Mouse (Mus musculus) thymus, postnatal 0 days (tissue): ENCODE results near the gene Gsto2. TPM values are rescaled to one million over a fixed set of nuclear protein-coding genes. Genes with fewer than 3 reads are reported as not detected.
"Not testable (repeated sequence)": the region's sequence is repeated elsewhere in the genome, so short reads cannot be mapped to it uniquely, and the experiment has no call there.

Experiments used
- DNase-seq: peaks from one replicate; pipeline ENCODE4 v3.0.0-alpha.2; 2015; ENCODE audit warnings: low spot score
- polyA plus RNA-seq: library from polyadenylated mRNA; unstranded; fragments of >200 nt; fragmentation: Nextera tagmentation; extraction: Ambion mirVana; gene quantifications from 2 replicates; pipeline ENCODE4 v1.2.1, GENCODE M21; 2015

The Gsto2 gene
- 0.39 and 0.52 TPM in 2 replicates for polyA plus RNA-seq

GRCm38 (mm10) chr19:47865353-47865947 is at the start of gene Gsto2:
Gene Gsto2, plus strand, starts transcription at chr19:47865534.
- DNase-seq, result peak; percentile 97

DNA sequence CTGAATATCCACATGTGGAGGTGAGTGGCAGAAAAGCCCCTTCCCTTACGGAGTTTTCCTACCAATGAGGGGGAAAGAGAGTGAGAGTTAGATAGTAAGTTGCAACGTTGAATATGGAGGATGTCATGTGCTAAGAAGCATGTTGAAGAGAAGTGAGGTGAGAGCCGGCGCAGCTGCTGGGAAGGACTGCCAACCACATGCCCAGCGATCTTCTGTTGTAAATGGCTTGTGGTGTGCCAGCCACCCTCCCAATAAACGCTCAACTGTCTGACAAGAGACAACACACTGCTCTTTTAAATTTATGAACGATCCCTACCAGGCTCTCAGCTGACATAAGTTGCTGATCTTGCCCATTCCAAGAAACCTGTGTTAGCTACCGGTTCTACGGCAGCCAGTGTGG is 47.6 kb upstream of the Gsto2 start:
- DNase-seq, result no peak

- DNase-seq, result peak; percentile 63
These were observed 44.4 kb upstream of the Gsto2 start for GRCm38 (mm10) chr19:47820832-47821493.

DNA sequence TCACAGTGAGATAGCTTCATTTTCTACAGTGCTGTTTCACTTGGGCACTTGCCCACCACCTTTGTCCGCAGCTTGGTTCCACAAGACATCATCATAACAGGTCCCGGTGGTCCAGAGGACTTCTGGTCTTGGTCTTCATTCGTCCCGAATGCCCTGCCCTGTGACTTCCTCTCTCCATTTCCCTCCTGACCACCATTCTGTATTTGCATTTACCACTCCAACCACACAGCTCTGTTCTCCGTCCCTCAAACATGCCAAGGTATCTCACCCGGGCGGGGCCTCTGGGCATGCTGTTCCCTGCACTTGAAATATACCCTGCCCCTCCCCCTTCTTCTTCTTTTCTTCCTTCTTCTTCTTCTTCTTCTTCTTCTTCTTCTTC is 43.9 kb upstream of the Gsto2 start:
- no peak for DNase-seq

- DNase-seq, result no peak
These were observed 43.1 kb upstream of the Gsto2 start for GRCm38 (mm10) chr19:47822143-47822796.

GRCm38 (mm10) chr19:47824026-47824425 is 41.3 kb upstream of the Gsto2 start:
- no peak for DNase-seq

DNA sequence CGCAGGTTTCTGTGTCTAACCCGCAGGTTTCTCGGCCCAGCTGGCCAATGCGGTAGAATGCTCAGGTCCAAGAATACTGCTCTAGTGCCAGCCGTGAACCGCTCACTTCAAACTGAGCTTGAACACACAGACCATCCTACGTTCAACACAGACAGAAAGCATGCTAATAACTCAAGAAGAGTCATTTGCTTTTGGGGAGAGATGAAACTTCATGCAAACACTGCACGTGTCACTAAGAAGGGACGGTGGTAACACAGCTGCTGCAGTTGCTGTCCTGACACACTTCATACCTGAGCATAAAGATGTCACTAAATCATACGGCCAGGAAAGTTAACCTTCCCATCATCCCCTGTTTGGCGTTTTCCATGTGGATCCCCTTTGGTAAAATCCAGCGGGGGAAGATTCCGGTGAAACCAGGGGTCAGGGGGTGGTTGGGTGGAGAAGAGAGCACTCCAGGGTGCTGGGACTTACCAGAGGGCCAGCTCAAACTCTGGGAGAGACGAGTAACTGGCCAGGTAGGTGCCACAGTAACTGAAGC is 35.4 kb upstream of the Gsto2 start:
- no peak for DNase-seq

GRCm38 (mm10) chr19:47831111-47831510 is 34.2 kb upstream of the Gsto2 start:
- DNase-seq, result no peak

DNA sequence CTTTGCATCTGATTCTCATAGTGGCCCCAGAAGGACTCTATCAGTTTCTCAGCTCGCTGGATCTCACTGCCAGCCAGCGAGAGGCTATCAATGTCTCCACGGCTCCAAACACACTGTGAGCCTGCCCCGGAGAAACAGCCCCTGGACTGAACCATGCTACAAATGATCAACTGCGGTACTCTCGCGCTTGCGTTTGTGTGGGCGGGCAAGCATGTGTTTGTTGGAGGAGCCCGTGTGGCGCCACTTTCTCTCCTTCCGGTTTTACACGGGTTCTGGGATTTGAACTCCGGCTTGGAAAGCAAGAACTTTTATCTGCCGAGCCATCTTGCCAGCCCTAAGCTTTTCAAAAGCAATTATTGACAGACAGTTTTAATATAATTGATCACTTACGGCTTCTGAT is 33.0 kb upstream of the Gsto2 start:
- no peak for DNase-seq

DNA sequence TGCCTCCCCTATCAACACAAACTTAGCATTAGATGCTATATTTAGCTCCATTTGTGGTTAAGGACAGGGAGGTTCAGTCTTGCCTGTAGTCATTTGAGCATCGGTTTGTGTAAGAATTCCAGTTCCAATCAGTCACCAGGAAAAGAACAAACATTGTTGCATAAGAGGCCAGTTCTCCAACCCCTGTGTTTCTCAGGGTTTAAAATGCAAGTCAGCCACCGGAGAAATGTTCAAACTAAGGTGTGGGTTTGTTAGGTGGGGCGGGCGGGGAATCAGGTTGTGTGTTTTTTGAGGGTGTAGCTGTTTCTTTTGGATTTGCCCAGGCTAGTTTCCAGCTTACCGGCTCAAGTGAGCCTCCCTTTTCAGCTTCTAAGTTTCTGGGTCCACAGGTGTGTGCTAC is 30.7 kb upstream of the Gsto2 start:
- no peak for DNase-seq

- DNase-seq, result no peak
These were observed 29.6 kb upstream of the Gsto2 start for GRCm38 (mm10) chr19:47835776-47836175.

GRCm38 (mm10) chr19:47836701-47837526 is 28.4 kb upstream of the Gsto2 start:
- peak; percentile 49 for DNase-seq

GRCm38 (mm10) chr19:47837527-47837901 is 27.8 kb upstream of the Gsto2 start:
- no peak for DNase-seq

GRCm38 (mm10) chr19:47841234-47841633 is 24.1 kb upstream of the Gsto2 start:
- not testable (repeated sequence) for DNase-seq

DNA sequence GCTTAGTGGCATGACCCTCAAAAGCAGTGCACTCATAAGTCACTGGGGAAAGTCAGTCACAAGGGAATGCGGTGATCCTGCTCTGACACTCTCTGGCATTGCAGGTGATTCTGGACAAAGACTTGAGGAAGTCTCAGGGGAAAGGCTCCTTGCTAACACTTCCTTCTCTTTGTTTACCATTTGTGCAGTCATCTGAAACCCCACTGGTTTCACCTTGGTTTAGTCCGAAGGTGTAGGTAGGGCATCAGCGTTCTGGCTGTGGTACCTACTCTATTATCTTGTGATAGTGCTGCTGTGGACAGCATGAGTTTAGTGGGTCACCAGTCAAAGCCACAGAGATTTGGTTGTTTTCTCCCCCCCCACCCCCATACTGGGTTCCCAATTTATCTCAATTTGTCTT is 15.6 kb upstream of the Gsto2 start:
- no peak for DNase-seq

DNA sequence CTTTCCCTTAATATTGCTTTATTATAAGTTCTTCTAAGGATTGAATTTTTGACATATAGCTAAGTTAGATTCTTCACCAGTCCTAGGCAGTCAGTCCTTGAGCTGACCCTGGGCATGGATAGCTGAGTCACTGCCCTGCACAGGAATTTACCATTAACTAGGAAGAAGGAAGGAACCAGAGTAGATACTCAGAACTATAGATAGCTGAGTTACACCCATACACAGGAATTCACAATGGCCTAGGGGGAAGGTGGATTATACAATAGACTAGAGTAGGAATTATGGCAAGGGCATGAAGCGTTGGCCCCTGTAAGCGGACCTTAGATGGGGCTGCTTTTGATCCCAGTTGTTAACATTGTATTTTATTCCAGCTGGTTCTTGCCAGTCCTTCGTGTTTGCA is 13.2 kb upstream of the Gsto2 start:
- not testable (repeated sequence) for DNase-seq

DNA sequence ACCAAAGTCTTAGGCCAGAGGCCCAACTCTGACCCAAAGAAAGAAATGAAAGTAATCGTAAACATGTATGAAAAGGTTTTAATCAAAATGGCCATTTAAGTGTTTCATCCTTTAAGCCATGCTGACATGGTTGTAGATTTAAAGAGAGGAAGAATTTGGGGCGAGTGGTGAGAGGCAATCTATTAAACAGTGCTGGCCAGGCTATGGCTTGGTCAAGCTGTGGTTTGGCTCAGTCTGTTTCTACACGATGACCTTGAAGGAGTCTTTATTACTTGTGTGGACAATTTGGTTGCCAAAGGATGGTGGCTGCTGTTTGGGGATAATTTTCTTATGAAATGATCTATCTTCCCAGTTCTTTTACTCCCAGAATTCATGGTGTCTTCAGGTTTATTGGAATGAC is 12.3 kb upstream of the Gsto2 start:
- DNase-seq, result no peak

DNA sequence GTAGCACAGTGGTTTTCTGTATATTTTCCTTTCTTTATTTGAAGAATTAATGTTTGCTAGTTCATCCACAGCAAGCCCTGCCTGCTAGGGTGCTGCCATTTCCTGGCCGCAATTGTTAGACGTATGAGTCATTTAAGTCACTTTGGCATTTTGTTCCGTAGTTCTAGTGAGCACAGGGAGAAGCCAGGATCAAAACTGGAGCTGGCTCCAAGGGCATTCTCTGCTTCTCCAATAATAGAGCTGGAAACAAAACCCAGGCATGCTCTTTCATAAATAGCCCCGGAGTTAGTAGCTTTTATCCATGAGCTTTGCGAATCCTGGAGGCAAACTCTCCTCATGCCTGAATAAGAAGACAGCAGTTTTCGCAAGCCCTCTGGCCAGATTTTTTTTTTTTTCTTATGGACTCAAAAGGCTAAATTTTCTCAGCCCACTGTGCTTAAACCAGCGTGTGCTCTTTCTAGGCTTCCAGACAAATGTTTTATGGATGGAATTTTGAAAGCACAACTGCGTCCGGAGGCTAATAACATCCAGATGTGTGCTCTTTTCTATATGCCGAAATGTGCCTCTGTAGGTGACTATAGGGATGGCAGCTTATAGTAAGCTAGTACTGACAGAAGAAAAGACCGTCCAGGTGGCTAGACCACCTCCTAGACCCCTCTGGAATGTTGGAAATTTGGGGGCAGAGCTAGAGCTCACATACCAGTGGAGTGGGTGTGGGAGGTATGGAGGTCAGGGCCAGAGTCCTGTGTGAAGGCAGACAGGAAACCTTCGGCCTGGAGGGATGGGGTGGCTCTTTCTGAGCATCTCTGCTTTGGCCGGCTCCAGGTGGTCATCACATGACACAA is 11.2 kb upstream of the Gsto2 start:
- DNase-seq, result no peak

GRCm38 (mm10) chr19:47854796-47855783 is 10.2 kb upstream of the Gsto2 start, which contains the start of gene Gsto1:
Gene Gsto1, plus strand, starts transcription at chr19:47854970.
- DNase-seq, result peak; percentile 51
